Mouse (Mus musculus) right cerebral cortex, postnatal 25 days (tissue): ENCODE data around the gene Egf.

Experiments used
- DNase-seq: peaks from one replicate; pipeline ENCODE4 v3.0.0; 2022

Egf gene

GRCm38 (mm10) chr3:129714542-129715145 lies 40.5 kb downstream of the Egf start:
- DNase-seq: no peak

- peak; percentile 26 for DNase-seq
These were observed 47.0 kb downstream of the Egf start for GRCm38 (mm10) chr3:129708157-129708556.

- DNase-seq: no peak
These were observed 56.2 kb downstream of the Egf start for GRCm38 (mm10) chr3:129698882-129699281.

GRCm38 (mm10) chr3:129698365-129698764 lies 56.8 kb downstream of the Egf start:
- DNase-seq: no peak

- DNase-seq: no peak
These were observed 57.4 kb downstream of the Egf start for GRCm38 (mm10) chr3:129697691-129698090.

- no peak for DNase-seq
These were observed 59.2 kb downstream of the Egf start for GRCm38 (mm10) chr3:129695943-129696342.

GRCm38 (mm10) chr3:129693581-129693980 lies 61.5 kb downstream of the Egf start:
- DNase-seq: no peak

GRCm38 (mm10) chr3:129692816-129693215 lies 62.3 kb downstream of the Egf start:
- DNase-seq: no peak

GRCm38 (mm10) chr3:129687429-129687828 lies 67.7 kb downstream of the Egf start:
- DNase-seq: no peak

GRCm38 (mm10) chr3:129686698-129687333 lies 68.3 kb downstream of the Egf start:
- no peak for DNase-seq

- no peak for DNase-seq
These were observed 68.9 kb downstream of the Egf start for GRCm38 (mm10) chr3:129686196-129686595.

GRCm38 (mm10) chr3:129683060-129683679 lies 71.9 kb downstream of the Egf start:
- no peak for DNase-seq

GRCm38 (mm10) chr3:129682389-129682788 lies 72.7 kb downstream of the Egf start:
- DNase-seq: peak; percentile 19

- DNase-seq: no peak
These were observed 73.3 kb downstream of the Egf start for GRCm38 (mm10) chr3:129681841-129682240.

- no peak for DNase-seq
These were observed 74.9 kb downstream of the Egf start for GRCm38 (mm10) chr3:129680258-129680657.

- no peak for DNase-seq
These were observed 79.2 kb downstream of the Egf start for GRCm38 (mm10) chr3:129675923-129676322.

- DNase-seq: no peak
These were observed 91.2 kb downstream of the Egf start for GRCm38 (mm10) chr3:129663906-129664305.

GRCm38 (mm10) chr3:129658776-129659175 lies 96.3 kb downstream of the Egf start:
- no peak for DNase-seq

GRCm38 (mm10) chr3:129657775-129658174 lies 97.3 kb downstream of the Egf start:
- no peak for DNase-seq

- no peak for DNase-seq
These were observed 97.9 kb downstream of the Egf start for GRCm38 (mm10) chr3:129657222-129657621.

- no peak for DNase-seq
These were observed 98.6 kb downstream of the Egf start for GRCm38 (mm10) chr3:129656540-129656939.

GRCm38 (mm10) chr3:129652476-129652875 lies 102.6 kb downstream of the Egf start:
- no peak for DNase-seq

- no peak for DNase-seq
These were observed 103.4 kb downstream of the Egf start for GRCm38 (mm10) chr3:129651765-129652164.

GRCm38 (mm10) chr3:129650931-129651330 lies 104.2 kb downstream of the Egf start:
- DNase-seq: no peak

- no peak for DNase-seq
These were observed 104.9 kb downstream of the Egf start for GRCm38 (mm10) chr3:129650293-129650612.
